Mouse (Mus musculus): ENCODE measurements around the gene Uqcr10. TPM values are rescaled to one million over a fixed set of nuclear protein-coding genes. Genes with fewer than 3 reads are reported as not detected.
"Not testable (repeated sequence)": the region's sequence is repeated elsewhere in the genome, so short reads cannot be mapped to it uniquely, and the experiment has no call there.

The Uqcr10 gene
- total RNA-seq, 2 experiments from 2014 or later = 996 to 1,016 TPM

- DNase-seq = no peak
Observed at GRCm38 (mm10) chr11:4716530-4717236, 12.5 kb upstream of the Uqcr10 start.

GRCm38 (mm10) chr11:4715596-4715995 lies 11.5 kb upstream of the Uqcr10 start:
- DNase-seq = no peak

DNA sequence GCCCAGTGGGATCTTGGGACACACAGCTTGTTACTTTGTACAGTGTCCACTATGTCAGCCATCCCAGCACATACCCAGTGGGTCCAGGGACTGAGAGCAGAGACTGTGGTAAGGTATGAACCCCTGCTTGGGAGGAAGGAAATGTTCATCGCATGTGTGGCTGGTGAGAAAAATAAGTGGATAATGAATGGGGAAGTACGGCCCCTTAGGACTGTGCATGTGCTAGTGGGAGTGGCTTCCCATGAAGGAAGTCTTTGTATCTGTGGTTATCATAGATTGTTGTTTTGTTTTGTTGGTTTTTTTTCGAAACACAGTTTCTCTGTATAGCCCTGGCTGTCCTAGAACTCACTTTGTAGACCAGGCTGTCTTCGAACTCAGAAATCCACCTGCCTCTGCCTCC lies 10.6 kb upstream of the Uqcr10 start:
- no peak for DNase-seq

- no peak for DNase-seq
Observed at GRCm38 (mm10) chr11:4712822-4713221, 8.7 kb upstream of the Uqcr10 start.

DNA sequence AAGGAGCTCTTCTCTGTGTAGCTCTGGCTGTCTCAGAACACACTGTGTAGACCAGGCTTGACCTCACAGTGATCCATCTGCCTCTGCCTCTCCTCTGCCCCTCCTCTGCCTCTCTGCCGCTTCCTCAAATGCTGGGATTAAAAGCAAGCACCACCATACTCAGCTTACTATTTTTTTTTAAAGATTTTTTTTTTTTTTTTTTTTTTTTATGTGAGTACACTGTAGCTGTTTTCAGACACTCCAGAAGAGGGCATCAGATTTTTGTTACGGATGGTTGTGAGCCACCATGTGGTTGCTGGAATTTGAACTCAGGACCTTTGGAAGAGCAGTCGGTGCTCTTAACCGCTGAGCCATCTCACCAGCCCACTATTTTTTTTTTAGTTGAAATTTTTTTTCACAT lies 6.0 kb upstream of the Uqcr10 start:
- DNase-seq = not testable (repeated sequence)

DNA sequence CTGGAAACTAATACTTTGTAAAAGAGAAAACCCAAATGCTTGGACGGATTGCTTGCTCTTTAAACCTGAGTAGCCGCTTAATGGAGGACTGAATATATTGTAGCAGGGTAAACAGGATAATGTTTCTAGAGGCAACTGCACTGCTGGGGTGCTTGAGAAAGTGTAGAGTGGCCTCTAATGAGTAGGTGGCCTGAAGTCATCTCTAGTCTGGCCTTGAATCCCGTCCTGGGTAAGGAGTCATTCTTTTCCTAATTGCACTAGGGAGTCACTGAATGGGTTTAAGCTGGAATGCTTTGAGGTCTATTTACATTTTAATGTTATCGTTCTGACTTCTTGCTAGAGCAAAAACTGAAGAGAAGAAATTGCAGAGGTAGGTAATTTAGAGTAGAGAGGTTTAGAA lies 1.0 kb upstream of the Uqcr10 start:
- DNase-seq = no peak

DNA sequence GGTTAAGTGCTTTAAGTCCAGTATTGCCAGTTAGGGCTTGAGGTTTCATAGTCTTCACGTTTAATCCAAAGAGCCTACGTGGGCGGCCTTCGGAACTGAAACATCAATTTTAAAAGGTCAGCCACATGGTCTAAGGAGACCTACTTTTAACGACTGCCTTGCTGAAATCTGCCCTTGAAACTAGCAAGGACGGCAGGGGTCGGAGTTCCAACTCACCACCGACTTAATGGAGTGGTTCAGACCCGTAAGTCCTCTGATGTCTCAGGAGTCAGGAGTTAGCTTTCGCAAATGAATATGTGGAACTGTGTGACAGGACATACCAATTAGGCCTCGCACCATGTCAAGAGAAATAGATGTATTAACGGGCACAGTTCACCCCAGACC lies 462 bp downstream of the Uqcr10 start:
- no peak for DNase-seq

DNA sequence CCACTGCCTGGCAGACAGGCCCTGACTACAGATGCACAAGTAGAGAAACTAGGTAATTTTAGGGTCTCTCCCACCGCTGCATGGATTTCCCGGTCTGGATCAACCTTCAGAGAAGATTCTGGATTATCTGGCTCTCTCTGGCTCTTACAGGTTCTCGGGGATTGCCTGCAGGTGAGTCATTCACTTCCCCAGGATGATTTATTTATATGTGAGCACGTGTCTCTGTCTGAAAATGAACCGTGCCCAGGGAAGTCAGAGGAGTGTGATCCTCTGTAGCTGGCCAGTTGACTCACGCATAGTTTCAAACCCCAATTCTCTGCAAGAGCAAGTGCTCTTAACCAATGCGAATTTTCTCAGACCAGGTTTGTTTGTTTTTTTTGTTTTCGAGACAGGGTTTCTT lies 3.4 kb downstream of the Uqcr10 start:
- DNase-seq = no peak

- DNase-seq = peak; percentile 37
Observed at GRCm38 (mm10) chr11:4697043-4697983, 6.8 kb downstream of the Uqcr10 start.

DNA sequence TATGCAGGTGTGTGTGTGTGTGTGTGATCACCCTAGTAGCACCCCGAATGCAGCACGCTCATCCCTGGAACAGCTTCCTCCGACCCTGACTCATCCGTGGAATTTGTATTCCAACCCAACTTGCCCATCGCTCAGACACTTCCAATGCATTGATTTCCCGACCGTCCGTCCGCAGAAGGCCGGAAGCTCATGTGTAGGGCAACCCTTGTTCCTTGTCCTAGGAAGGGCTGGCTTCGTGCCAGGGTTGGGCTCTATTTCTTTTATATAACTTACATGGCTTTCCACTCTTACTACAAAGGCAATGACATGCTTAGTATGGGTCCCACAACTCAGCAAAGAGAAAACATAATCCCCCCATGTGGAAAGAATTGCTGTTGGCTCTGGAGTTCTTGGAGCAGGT lies 12.0 kb downstream of the Uqcr10 start:
- no peak for DNase-seq

GRCm38 (mm10) chr11:4691213-4691612 lies 12.9 kb downstream of the Uqcr10 start:
- DNase-seq = no peak

DNA sequence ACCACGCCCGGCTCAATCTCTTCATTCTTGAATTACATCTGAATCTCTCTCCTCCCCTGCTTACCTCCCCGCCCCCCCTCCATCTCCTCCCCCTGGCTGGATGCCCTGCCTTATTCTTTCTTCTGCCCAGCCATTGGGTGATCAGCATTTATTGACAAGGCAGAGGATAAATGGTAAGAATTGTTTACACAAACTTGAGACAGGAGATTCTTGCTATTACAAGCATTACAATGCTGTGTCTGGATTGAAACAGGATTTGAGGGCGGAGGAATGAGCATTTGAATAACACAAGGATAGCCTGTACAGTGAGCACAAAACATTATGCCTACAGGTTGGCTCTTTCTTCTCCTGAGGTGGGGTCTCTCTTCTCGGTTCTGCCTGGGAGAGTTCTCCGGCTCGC lies 13.8 kb downstream of the Uqcr10 start:
- no peak for DNase-seq

- DNase-seq = no peak
Observed at GRCm38 (mm10) chr11:4688632-4689380, 15.3 kb downstream of the Uqcr10 start.

- no peak for DNase-seq
Observed at GRCm38 (mm10) chr11:4687874-4688273, 16.3 kb downstream of the Uqcr10 start.

- no peak for DNase-seq
Observed at GRCm38 (mm10) chr11:4687027-4687426, 17.1 kb downstream of the Uqcr10 start.

- DNase-seq = no peak
Observed at GRCm38 (mm10) chr11:4685510-4685909, 18.6 kb downstream of the Uqcr10 start.

- DNase-seq = no peak
Observed at GRCm38 (mm10) chr11:4685071-4685470, 19.1 kb downstream of the Uqcr10 start.

GRCm38 (mm10) chr11:4684186-4684585 lies 20.0 kb downstream of the Uqcr10 start:
- DNase-seq = no peak

- DNase-seq = no peak
Observed at GRCm38 (mm10) chr11:4683516-4683915, 20.6 kb downstream of the Uqcr10 start.

DNA sequence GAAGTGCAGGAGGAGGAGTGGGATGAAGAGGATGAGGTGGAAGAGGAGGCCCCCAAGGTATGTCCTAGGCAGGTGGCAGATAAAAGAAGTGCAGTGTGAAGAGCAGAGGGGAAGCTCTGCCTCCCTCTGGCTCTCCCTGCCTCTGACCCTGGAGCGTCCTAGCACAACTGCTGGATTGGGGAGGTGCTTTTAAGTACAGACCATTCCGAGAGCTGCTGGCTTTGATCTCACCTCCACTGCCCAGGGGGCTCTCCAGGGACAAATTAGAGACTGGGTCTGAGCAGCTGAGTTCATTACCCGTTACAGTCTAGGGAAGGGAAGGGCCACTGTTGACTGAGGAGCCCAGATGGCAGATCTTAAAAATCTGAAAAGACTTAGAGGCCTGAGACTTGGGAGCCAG lies 24.0 kb downstream of the Uqcr10 start:
- DNase-seq = no peak

- DNase-seq = no peak
Observed at GRCm38 (mm10) chr11:4679441-4679832, 24.7 kb downstream of the Uqcr10 start.

- DNase-seq = no peak
Observed at GRCm38 (mm10) chr11:4678700-4679440, 25.3 kb downstream of the Uqcr10 start.

Data from gastrocnemius, postnatal 25 days (tissue).